Mouse (Mus musculus) forebrain, embryonic 15.5 days (tissue): Measurements from ENCODE around the gene Cx3cl1. TPM values are rescaled to one million over a fixed set of nuclear protein-coding genes. Genes with fewer than 3 reads are reported as not detected.

ENCODE experiments used
- ATAC-seq: fragments of 200-750 bp; cut with Nextera tagmentation; replicated peaks from 2 replicates; pipeline ENCODE4 v1.8.0; 2017; ENCODE audit warnings: mild to moderate bottlenecking, moderate TSS enrichment, moderate library complexity
- H3K27ac ChIP-seq: fragments of 300-500 bp; sonication (generic); replicated peaks from 2 replicates; pipeline ENCODE4 v1.5.1; 2015; ENCODE audit warnings: mild to moderate bottlenecking, inconsistent platforms
- H3K27me3 ChIP-seq: fragments of 300-500 bp; sonication (generic); 2 replicates; pipeline ENCODE4 v1.6.1; 2015; ENCODE audit warnings: inconsistent platforms
- H3K36me3 ChIP-seq: fragments of 300-500 bp; sonication (generic); 2 replicates; pipeline ENCODE4 v1.6.1; 2015; ENCODE audit warnings: mild to moderate bottlenecking, inconsistent platforms
- H3K4me1 ChIP-seq: fragments of 300-500 bp; sonication (generic); 2 replicates; pipeline ENCODE4 v1.6.1; 2015; ENCODE audit warnings: inconsistent platforms
- H3K4me2 ChIP-seq: fragments of 300-500 bp; sonication (generic); replicated peaks from 2 replicates; pipeline ENCODE4 v1.6.1; 2015; ENCODE audit warnings: mild to moderate bottlenecking, inconsistent platforms
- H3K4me3 ChIP-seq: fragments of 300-500 bp; sonication (generic); 2 replicates; pipeline ENCODE4 v1.5.1; 2015; ENCODE audit warnings: mild to moderate bottlenecking, inconsistent platforms
- H3K9ac ChIP-seq: fragments of 300-500 bp; sonication (generic); replicated peaks from 2 replicates; pipeline ENCODE4 v1.6.1; 2015; ENCODE audit warnings: mild to moderate bottlenecking, inconsistent platforms
- H3K9me3 ChIP-seq: fragments of 300-500 bp; sonication (generic); 2 replicates; pipeline ENCODE4 v1.6.1; 2016; ENCODE audit warnings: inconsistent platforms
- WGBS: fragments of 180-500 bp; shearing (Covaris S2); methylation state at CpG from one replicate; pipeline ENCODE4 v1.1.7; 2015; ENCODE audit warnings: mixed read lengths; 5-methylcytosine and 5-hydroxymethylcytosine counted together
- polyA plus RNA-seq: library from polyadenylated mRNA; unstranded; fragments of >200 nt; fragmentation: Nextera tagmentation; extraction: Ambion mirVana; gene quantifications from 2 replicates; pipeline ENCODE4 v1.2.1, GENCODE M21; 2015

Cx3cl1 gene
- polyA plus RNA-seq, 1 experiment from 2014 or later = 17.3 TPM

DNA sequence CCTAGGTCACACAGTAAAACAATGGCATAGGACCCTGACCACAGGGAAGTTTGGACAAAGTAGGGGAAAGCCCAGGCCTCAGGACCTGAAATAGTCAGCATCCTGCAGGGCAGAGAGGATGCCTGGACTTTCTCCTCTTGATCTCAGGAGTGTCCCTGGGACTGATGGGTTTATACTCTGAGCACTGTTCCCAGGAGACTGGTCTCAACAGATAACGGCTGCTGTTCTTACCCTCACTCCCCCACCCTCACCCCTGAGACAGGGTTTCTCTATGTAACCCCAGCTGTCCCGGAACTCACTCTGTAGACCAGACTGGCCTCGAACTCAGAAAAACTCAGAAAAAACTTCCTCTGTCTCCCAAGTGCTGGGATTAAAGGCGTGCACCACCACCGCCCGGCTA, 36.6 kb downstream of the Cx3cl1 start:
- no peaks in the 10 kb centered on the region for H3K27me3 ChIP-seq
- no peak overlapping the region for H3K4me3 ChIP-seq
- no peaks in the 10 kb centered on the region for H3K36me3 ChIP-seq
- no peak overlapping the region for H3K27ac ChIP-seq
- H3K9me3 ChIP-seq = no peaks in the 10 kb centered on the region
- peaks cover 4% of the 10 kb centered on the region; the same call in 1 of the 2 replicates for H3K4me1 ChIP-seq
- 81% methylated on average over 6 of the region's 6 CpGs for WGBS
- H3K9ac ChIP-seq = no peak overlapping the region
- ATAC-seq = no peak
- no peak overlapping the region for H3K4me2 ChIP-seq

GRCm38 (mm10) chr8:94810153-94810552, 38.3 kb downstream of the Cx3cl1 start, which contains the start of gene Ccl17:
Ccl17 (plus strand) TSS chr8:94810453.
- Histone ChIP-seq H3K4me3 (no peak within 1 kb of the TSS), H3K27me3 (no peaks in the 10 kb centered on the region), H3K4me1 (peaks cover 4% of the 10 kb centered on the region; the same call in 1 of the 2 replicates), H3K9me3 (no peaks in the 10 kb centered on the region), H3K27ac (no peak within 1 kb of the TSS), H3K4me2 (no peak within 1 kb of the TSS), H3K9ac (no peak within 1 kb of the TSS), H3K36me3 (no peaks in the 10 kb centered on the region)
- ATAC-seq = no peak
- 76% methylated on average over 3 of the region's 3 CpGs for WGBS

DNA sequence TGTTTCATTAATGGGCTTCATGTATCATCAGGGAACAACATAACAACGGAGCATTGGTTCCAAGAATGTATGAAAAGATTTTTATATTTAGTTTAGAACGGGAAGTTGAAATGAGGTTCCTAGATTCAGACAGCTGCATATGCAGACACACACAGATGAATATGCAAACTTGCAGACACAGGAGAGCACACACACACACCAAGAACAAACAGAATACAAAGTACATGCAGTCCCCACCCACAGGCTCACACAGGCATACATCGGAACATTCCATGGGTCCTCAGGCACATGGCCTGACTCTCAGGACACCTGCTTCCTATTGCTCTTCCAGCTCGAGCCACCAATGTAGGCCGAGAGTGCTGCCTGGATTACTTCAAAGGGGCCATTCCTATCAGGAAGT, 39.0 kb downstream of the Cx3cl1 start:
- WGBS = 81% methylated on average over 5 of the region's 5 CpGs
- Histone ChIP-seq H3K4me3 (no peak overlapping the region), H3K36me3 (no peaks in the 10 kb centered on the region)

DNA sequence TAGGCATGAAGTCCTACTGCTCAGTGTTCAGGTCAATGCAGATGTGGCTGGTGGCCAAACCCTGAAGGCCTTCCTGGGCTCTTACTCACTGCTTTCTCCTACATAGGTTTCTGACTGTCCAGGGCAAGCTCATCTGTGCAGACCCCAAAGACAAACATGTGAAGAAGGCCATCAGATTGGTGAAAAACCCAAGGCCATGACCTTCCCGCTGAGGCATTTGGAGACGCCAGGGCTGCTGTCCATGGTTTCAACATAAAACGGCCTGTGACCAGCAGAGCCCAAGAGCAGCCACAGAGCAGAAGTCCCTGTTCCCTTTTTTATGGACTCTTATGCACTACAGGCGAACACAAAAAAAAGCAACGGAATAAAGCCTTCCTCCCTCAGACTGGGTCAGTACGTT, 39.8 kb downstream of the Cx3cl1 start:
- Histone ChIP-seq H3K4me2 (no peak overlapping the region), H3K36me3 (no peaks in the 10 kb centered on the region), H3K9ac (no peak overlapping the region), H3K27ac (no peak overlapping the region), H3K27me3 (no peaks in the 10 kb centered on the region), H3K4me3 (no peak overlapping the region), H3K9me3 (no peaks in the 10 kb centered on the region), H3K4me1 (peaks cover 4% of the 10 kb centered on the region; the same call in 1 of the 2 replicates)
- 81% methylated on average over 6 of the region's 6 CpGs for WGBS
- no peak for ATAC-seq

More for the DNA sequence above, 39.0 kb downstream of the Cx3cl1 start:
- Histone ChIP-seq H3K9ac (no peak overlapping the region), H3K9me3 (no peaks in the 10 kb centered on the region), H3K27me3 (no peaks in the 10 kb centered on the region), H3K27ac (no peak overlapping the region), H3K4me2 (no peak overlapping the region), H3K4me1 (peaks cover 4% of the 10 kb centered on the region; the same call in 1 of the 2 replicates)
- ATAC-seq = no peak

DNA sequence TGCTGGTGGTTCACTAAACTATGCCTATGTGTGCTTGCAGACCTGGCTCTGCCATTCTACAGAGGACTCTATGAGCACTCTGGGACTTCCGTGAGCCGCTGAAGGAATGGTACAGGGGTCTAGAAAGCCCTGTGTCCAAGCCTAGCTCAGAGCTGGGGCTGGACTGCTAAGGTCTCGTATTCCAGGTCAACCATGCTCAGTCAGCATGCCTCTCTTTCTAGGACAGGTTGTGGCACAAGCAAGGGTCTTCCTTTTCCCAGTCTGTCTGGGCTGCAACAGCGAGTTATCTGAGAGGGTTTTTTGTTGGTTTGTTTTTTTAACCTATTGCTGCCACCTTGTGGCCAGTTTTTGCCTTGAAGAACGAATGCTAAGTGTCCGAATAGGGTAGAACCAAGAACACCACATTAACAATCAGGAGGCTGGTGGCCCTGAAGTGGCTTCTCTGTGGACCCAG, 40.9 kb downstream of the Cx3cl1 start:
- H3K36me3 ChIP-seq = no peaks in the 10 kb centered on the region
- ATAC-seq = peak; percentile 72

GRCm38 (mm10) chr8:94814556-94814955, 42.7 kb downstream of the Cx3cl1 start:
- Histone ChIP-seq H3K9ac (no peak overlapping the region), H3K4me1 (peaks cover 4% of the 10 kb centered on the region; the same call in 1 of the 2 replicates), H3K27ac (no peak overlapping the region), H3K27me3 (no peaks in the 10 kb centered on the region), H3K9me3 (no peaks in the 10 kb centered on the region), H3K4me3 (no peak overlapping the region), H3K36me3 (no peaks in the 10 kb centered on the region), H3K4me2 (no peak overlapping the region)
- no peak for ATAC-seq
- 0% methylated on average over 1 of the region's 1 CpGs for WGBS

More for the DNA sequence above, 40.9 kb downstream of the Cx3cl1 start:
- 27% methylated on average over 6 of the region's 6 CpGs for WGBS
- Histone ChIP-seq H3K9me3 (no peaks in the 10 kb centered on the region), H3K4me2 (peak overlapping the region; percentile 32), H3K27me3 (no peaks in the 10 kb centered on the region), H3K4me3 (peak overlapping the region; percentile 15; the same call in 1 of the 2 replicates), H3K9ac (peak overlapping the region; percentile 34), H3K4me1 (peaks cover 4% of the 10 kb centered on the region; the same call in 1 of the 2 replicates), H3K27ac (peak overlapping the region; percentile 51)

DNA sequence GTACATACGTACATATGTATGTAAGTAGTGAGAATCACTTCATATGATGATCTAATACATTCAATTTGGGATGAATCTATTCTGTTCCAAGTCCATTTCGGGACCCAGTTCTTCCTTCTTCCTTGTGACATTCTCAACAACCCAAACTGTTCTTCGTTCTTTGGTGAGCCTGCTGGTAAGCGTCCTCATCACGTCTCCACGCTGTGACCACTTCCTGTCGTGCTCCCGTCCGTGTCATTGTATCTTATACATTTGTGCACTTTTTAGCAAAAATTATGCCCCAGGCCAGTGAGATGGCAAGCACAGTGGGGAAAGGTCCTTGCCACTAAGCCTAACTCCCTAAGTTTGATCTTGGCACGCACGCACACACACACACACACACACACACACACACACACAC, 46.1 kb downstream of the Cx3cl1 start:
- Histone ChIP-seq H3K4me1 (no peaks in the 10 kb centered on the region), H3K9ac (no peak overlapping the region), H3K9me3 (no peaks in the 10 kb centered on the region), H3K27me3 (no peaks in the 10 kb centered on the region), H3K36me3 (peaks cover 28% of the 10 kb centered on the region), H3K4me3 (no peak overlapping the region), H3K4me2 (no peak overlapping the region), H3K27ac (no peak overlapping the region)
- WGBS = 90% methylated on average over 11 of the region's 11 CpGs
- no peak for ATAC-seq

DNA sequence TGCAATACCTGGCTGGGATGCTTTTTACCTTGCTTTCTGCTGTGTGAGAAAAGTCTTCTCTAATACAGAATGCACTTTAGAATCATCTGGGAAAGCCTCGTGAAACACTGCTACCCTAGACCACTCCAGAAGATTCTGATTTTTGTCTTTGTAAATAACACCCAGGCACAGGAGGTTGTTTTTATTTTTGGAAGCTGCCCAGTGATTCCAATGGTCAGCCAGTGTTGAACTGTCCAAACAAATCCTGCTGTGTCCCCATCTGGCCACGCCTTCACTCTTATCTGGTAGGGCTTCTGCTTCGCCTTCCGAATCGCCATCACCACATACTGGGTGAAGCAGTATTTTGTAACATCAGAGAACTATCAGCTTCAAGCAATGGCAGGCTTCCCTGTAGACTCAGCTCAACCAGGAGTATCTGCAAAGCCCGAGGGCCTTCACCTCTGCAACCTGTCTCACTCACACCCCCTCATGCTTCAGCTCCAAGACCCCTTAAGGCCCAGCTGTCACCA, 47.9 kb downstream of the Cx3cl1 start:
- H3K4me2 ChIP-seq = no peak overlapping the region
- H3K9me3 ChIP-seq = no peaks in the 10 kb centered on the region
- no peak overlapping the region for H3K4me3 ChIP-seq
- H3K4me1 ChIP-seq = no peaks in the 10 kb centered on the region
- H3K27ac ChIP-seq = no peak overlapping the region
- H3K9ac ChIP-seq = no peak overlapping the region
- 92% methylated on average over 6 of the region's 6 CpGs for WGBS
- no peak for ATAC-seq
- no peaks in the 10 kb centered on the region for H3K27me3 ChIP-seq
- peaks cover 44% of the 10 kb centered on the region for H3K36me3 ChIP-seq

GRCm38 (mm10) chr8:94820553-94820952, 48.7 kb downstream of the Cx3cl1 start:
- no peak overlapping the region for H3K4me3 ChIP-seq
- no peak for ATAC-seq
- H3K27ac ChIP-seq = no peak overlapping the region
- H3K4me2 ChIP-seq = no peak overlapping the region
- H3K27me3 ChIP-seq = no peaks in the 10 kb centered on the region
- no peaks in the 10 kb centered on the region for H3K9me3 ChIP-seq
- no peak overlapping the region for H3K9ac ChIP-seq
- no peaks in the 10 kb centered on the region for H3K4me1 ChIP-seq
- H3K36me3 ChIP-seq = peaks cover 50% of the 10 kb centered on the region
- 85% methylated on average over 7 of the region's 7 CpGs for WGBS

GRCm38 (mm10) chr8:94821381-94821780, 49.6 kb downstream of the Cx3cl1 start:
- H3K4me1 ChIP-seq = no peaks in the 10 kb centered on the region
- H3K27ac ChIP-seq = no peak overlapping the region
- ATAC-seq = no peak
- no peaks in the 10 kb centered on the region for H3K27me3 ChIP-seq
- H3K4me2 ChIP-seq = no peak overlapping the region
- peaks cover 57% of the 10 kb centered on the region for H3K36me3 ChIP-seq
- no peak overlapping the region for H3K9ac ChIP-seq
- no peak overlapping the region for H3K4me3 ChIP-seq
- WGBS = 84% methylated on average over 2 of the region's 2 CpGs
- no peaks in the 10 kb centered on the region for H3K9me3 ChIP-seq

DNA sequence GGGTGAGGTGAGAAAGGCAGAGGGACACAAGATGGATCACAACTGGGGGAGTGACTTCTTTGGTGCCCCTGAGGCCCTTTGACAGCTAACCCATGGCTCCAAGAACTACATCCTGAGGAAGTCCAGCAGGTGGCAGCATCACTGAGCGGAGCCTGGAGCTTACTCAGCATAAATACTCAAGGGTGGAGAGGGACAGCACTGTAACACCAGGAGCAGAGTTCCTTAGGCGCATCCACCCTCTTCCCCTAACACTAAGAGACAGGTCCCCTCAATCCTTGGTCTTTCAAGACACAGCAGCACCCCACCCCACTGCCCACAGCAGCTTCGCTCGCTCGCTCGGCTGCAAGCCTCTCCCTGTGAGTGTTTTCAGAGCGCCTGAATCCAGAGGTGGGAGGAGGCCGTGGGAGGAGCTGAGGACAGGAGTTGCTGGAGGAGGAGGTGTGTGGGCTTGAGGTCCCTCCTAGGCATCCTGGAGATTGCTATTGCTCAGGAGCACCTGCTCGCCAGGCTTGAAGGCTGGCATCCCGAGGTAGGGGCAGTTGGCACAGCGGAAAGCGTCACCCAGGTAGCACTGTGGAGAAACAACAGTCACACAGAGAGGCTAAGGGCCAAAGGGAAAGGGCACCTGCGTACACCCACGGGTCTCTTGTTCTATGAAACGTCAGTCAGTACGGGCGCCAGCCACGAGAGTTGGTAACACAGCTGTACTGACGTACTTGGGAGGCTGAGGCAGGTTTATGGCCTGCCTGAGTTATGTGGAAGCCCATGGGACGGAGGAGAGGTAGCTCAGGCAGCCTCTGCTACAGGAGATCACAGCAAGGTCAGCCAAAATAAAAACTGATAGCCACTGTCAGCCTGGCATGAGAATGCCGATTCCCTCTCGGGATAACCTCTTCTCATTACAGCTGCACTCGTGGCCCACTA, 51.1 kb downstream of the Cx3cl1 start:
- no peak overlapping the region for H3K27ac ChIP-seq
- no peaks in the 10 kb centered on the region for H3K4me1 ChIP-seq
- H3K27me3 ChIP-seq = no peaks in the 10 kb centered on the region
- peak; percentile 38; the same call in 1 of the 2 replicates for ATAC-seq
- peaks cover 64% of the 10 kb centered on the region for H3K36me3 ChIP-seq
- H3K9me3 ChIP-seq = no peaks in the 10 kb centered on the region
- no peak overlapping the region for H3K4me2 ChIP-seq
- H3K4me3 ChIP-seq = no peak overlapping the region
- no peak overlapping the region for H3K9ac ChIP-seq
- WGBS = 79% methylated on average over 23 of the region's 23 CpGs

DNA sequence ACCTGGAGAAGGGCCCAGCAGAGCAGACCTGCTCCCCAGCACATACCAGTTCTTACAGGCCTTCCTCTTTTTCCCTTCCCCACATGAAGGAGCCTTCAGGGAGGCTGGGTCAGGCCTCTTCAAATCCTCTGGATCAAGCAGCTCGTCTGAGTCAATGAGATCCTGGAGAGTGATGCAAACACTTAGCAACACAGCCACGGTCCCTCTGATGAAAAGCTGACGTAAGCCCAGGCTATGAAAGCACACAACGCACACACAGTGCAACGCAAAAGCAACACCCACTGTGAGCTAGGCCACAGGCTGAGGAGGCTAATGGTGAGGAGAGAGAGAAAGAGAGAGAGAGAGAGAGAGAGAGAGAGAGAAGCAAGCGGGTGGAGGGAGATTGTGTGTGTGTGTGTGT, 53.4 kb downstream of the Cx3cl1 start:
- no peak overlapping the region for H3K4me3 ChIP-seq
- no peaks in the 10 kb centered on the region for H3K27me3 ChIP-seq
- no peak overlapping the region for H3K4me2 ChIP-seq
- WGBS = 79% methylated on average over 6 of the region's 6 CpGs
- no peaks in the 10 kb centered on the region for H3K4me1 ChIP-seq
- no peaks in the 10 kb centered on the region for H3K9me3 ChIP-seq
- peaks cover 75% of the 10 kb centered on the region for H3K36me3 ChIP-seq
- no peak for ATAC-seq
- no peak overlapping the region for H3K9ac ChIP-seq
- H3K27ac ChIP-seq = no peak overlapping the region
